Mouse (Mus musculus) embryonic facial prominence, embryonic 15.5 days (tissue): ENCODE results near the gene Exd1. TPM values are rescaled to one million over a fixed set of nuclear protein-coding genes. Genes with fewer than 3 reads are reported as not detected.
"Not testable (repeated sequence)": the region's sequence is repeated elsewhere in the genome, so short reads cannot be mapped to it uniquely, and the experiment has no call there.

Source experiments
- ATAC-seq: fragments of 200-750 bp; cut with Nextera tagmentation; 2 replicates; pipeline ENCODE4 v1.8.0; 2017; ENCODE audit warnings: low read depth, moderate TSS enrichment; ENCODE audit not compliant: insufficient number of reproducible peaks, low FRiP score, low TSS enrichment
- H3K27ac ChIP-seq: fragments of 300-500 bp; sonication (generic); replicated peaks from 2 replicates; pipeline ENCODE4 v1.5.1; 2015; ENCODE audit warnings: mild to moderate bottlenecking, inconsistent platforms
- H3K27me3 ChIP-seq: fragments of 300-500 bp; sonication (generic); 2 replicates; pipeline ENCODE4 v1.6.1; 2015; ENCODE audit warnings: inconsistent platforms
- H3K36me3 ChIP-seq: fragments of 300-500 bp; sonication (generic); 2 replicates; pipeline ENCODE4 v1.6.1; 2015; ENCODE audit warnings: mild to moderate bottlenecking, inconsistent platforms
- H3K4me1 ChIP-seq: fragments of 300-500 bp; sonication (generic); 2 replicates; pipeline ENCODE4 v1.6.1; 2015; ENCODE audit warnings: inconsistent platforms
- H3K4me2 ChIP-seq: fragments of 300-500 bp; sonication (generic); replicated peaks from 2 replicates; pipeline ENCODE4 v1.6.1; 2015; ENCODE audit warnings: mild to moderate bottlenecking, inconsistent platforms
- H3K4me3 ChIP-seq: fragments of 300-500 bp; sonication (generic); replicated peaks from 2 replicates; pipeline ENCODE4 v1.5.1; 2015; ENCODE audit warnings: mild to moderate bottlenecking, inconsistent platforms
- H3K9ac ChIP-seq: fragments of 300-500 bp; sonication (generic); 2 replicates; pipeline ENCODE4 v1.6.1; 2015; ENCODE audit warnings: inconsistent platforms
- H3K9me3 ChIP-seq: fragments of 300-500 bp; sonication (generic); replicated peaks from 2 replicates; pipeline ENCODE4 v1.6.1; 2016; ENCODE audit warnings: inconsistent platforms
- WGBS: fragments of 180-500 bp; shearing (Covaris S2); methylation state at CpG from one replicate; pipeline ENCODE4 v1.1.7; 2015; 5-methylcytosine and 5-hydroxymethylcytosine counted together
- polyA plus RNA-seq: library from polyadenylated mRNA; unstranded; fragments of >200 nt; fragmentation: Nextera tagmentation; extraction: Ambion mirVana; gene quantifications from 2 replicates; pipeline ENCODE4 v1.2.1, GENCODE M21; 2015

Gene Exd1
- polyA plus RNA-seq, 1 experiment from 2014 or later: 0.29 TPM

- Histone ChIP-seq H3K27me3 (no peaks in the 10 kb centered on the region), H3K9me3 (no peaks in the 10 kb centered on the region), H3K4me2 (no peak overlapping the region), H3K4me1 (no peaks in the 10 kb centered on the region), H3K27ac (no peak overlapping the region), H3K4me3 (no peak overlapping the region), H3K9ac (no peak overlapping the region), H3K36me3 (no peaks in the 10 kb centered on the region)
- ATAC-seq: no peak
- WGBS: 83% methylated on average over 9 of the region's 9 CpGs
Measured at GRCm38 (mm10) chr2:119538802-119539201, 8.6 kb downstream of the Exd1 start.

GRCm38 (mm10) chr2:119525422-119525821 is 22.0 kb downstream of the Exd1 start:
- ATAC-seq: no peak
- Histone ChIP-seq H3K4me2 (no peak overlapping the region), H3K27ac (no peak overlapping the region), H3K4me3 (no peak overlapping the region), H3K9ac (no peak overlapping the region), H3K4me1 (no peaks in the 10 kb centered on the region), H3K9me3 (no peaks in the 10 kb centered on the region), H3K27me3 (no peaks in the 10 kb centered on the region), H3K36me3 (no peaks in the 10 kb centered on the region)
- WGBS: 39% methylated on average over 4 of the region's 4 CpGs

- 79% methylated on average over 4 of the region's 4 CpGs for WGBS
- no peak for ATAC-seq
- H3K9ac ChIP-seq: no peak overlapping the region
- no peak overlapping the region for H3K27ac ChIP-seq
- no peaks in the 10 kb centered on the region for H3K36me3 ChIP-seq
- no peak overlapping the region for H3K4me3 ChIP-seq
- no peaks in the 10 kb centered on the region for H3K27me3 ChIP-seq
- no peaks in the 10 kb centered on the region for H3K4me1 ChIP-seq
- H3K9me3 ChIP-seq: no peaks in the 10 kb centered on the region
- no peak overlapping the region for H3K4me2 ChIP-seq
Measured at GRCm38 (mm10) chr2:119523836-119524235, 23.6 kb downstream of the Exd1 start.

- H3K27me3 ChIP-seq: no peaks in the 10 kb centered on the region
- no peak overlapping the region for H3K9ac ChIP-seq
- no peaks in the 10 kb centered on the region for H3K4me1 ChIP-seq
- 65% methylated on average over 7 of the region's 7 CpGs for WGBS
- no peak for ATAC-seq
- no peak overlapping the region for H3K27ac ChIP-seq
- no peaks in the 10 kb centered on the region for H3K36me3 ChIP-seq
- H3K4me2 ChIP-seq: no peak overlapping the region
- H3K9me3 ChIP-seq: no peaks in the 10 kb centered on the region
- no peak overlapping the region for H3K4me3 ChIP-seq
Measured at GRCm38 (mm10) chr2:119520550-119520949, 26.9 kb downstream of the Exd1 start.

- no peak for ATAC-seq
- WGBS: 42% methylated on average over 5 of the region's 5 CpGs
- H3K9me3 ChIP-seq: no peaks in the 10 kb centered on the region
Measured at GRCm38 (mm10) chr2:119516811-119517210, 30.6 kb downstream of the Exd1 start.

GRCm38 (mm10) chr2:119514026-119514522 is 33.4 kb downstream of the Exd1 start:
- H3K4me2 ChIP-seq: no peak overlapping the region
- no peaks in the 10 kb centered on the region for H3K36me3 ChIP-seq
- no peak for ATAC-seq
- no peaks in the 10 kb centered on the region for H3K9me3 ChIP-seq
- no peaks in the 10 kb centered on the region for H3K4me1 ChIP-seq
- H3K4me3 ChIP-seq: no peak overlapping the region
- 72% methylated on average over 3 of the region's 3 CpGs for WGBS
- no peak overlapping the region for H3K27ac ChIP-seq
- no peaks in the 10 kb centered on the region for H3K27me3 ChIP-seq
- H3K9ac ChIP-seq: no peak overlapping the region

More at GRCm38 (mm10) chr2:119516811-119517210, 30.6 kb downstream of the Exd1 start:
- no peaks in the 10 kb centered on the region for H3K36me3 ChIP-seq
- H3K27me3 ChIP-seq: no peaks in the 10 kb centered on the region
- no peak overlapping the region for H3K4me2 ChIP-seq
- H3K9ac ChIP-seq: no peak overlapping the region
- no peak overlapping the region for H3K4me3 ChIP-seq
- no peak overlapping the region for H3K27ac ChIP-seq
- no peaks in the 10 kb centered on the region for H3K4me1 ChIP-seq

GRCm38 (mm10) chr2:119512292-119512691 is 35.1 kb downstream of the Exd1 start:
- Histone ChIP-seq H3K9ac (no peak overlapping the region), H3K9me3 (no peaks in the 10 kb centered on the region), H3K27ac (no peak overlapping the region), H3K4me1 (no peaks in the 10 kb centered on the region), H3K36me3 (no peaks in the 10 kb centered on the region), H3K4me3 (no peak overlapping the region), H3K4me2 (no peak overlapping the region), H3K27me3 (no peaks in the 10 kb centered on the region)
- WGBS: 80% methylated on average over 3 of the region's 3 CpGs
- no peak for ATAC-seq

- WGBS: 79% methylated on average over 2 of the region's 2 CpGs
- H3K9ac ChIP-seq: no peak overlapping the region
- no peaks in the 10 kb centered on the region for H3K36me3 ChIP-seq
- no peaks in the 10 kb centered on the region for H3K27me3 ChIP-seq
- H3K4me3 ChIP-seq: no peak overlapping the region
- H3K4me1 ChIP-seq: no peaks in the 10 kb centered on the region
- H3K9me3 ChIP-seq: no peaks in the 10 kb centered on the region
- H3K27ac ChIP-seq: no peak overlapping the region
- H3K4me2 ChIP-seq: no peak overlapping the region
- ATAC-seq: no peak
Measured at GRCm38 (mm10) chr2:119510856-119511255, 36.6 kb downstream of the Exd1 start.

- not testable (repeated sequence) for H3K4me3 ChIP-seq, H3K4me1 ChIP-seq, H3K9me3 ChIP-seq, H3K4me2 ChIP-seq, H3K9ac ChIP-seq, H3K27ac ChIP-seq, ATAC-seq, H3K36me3 ChIP-seq, H3K27me3 ChIP-seq
- WGBS: 62% methylated on average over 7 of the region's 7 CpGs
Measured at GRCm38 (mm10) chr2:119508518-119508917, 38.9 kb downstream of the Exd1 start.

- no peak for ATAC-seq
- Histone ChIP-seq H3K9me3 (no peaks in the 10 kb centered on the region), H3K4me3 (no peak overlapping the region), H3K27me3 (no peaks in the 10 kb centered on the region), H3K4me2 (no peak overlapping the region), H3K9ac (no peak overlapping the region), H3K4me1 (no peaks in the 10 kb centered on the region), H3K27ac (no peak overlapping the region), H3K36me3 (no peaks in the 10 kb centered on the region)
Measured at GRCm38 (mm10) chr2:119507108-119507507, 40.3 kb downstream of the Exd1 start.

- Histone ChIP-seq H3K4me3 (no peak overlapping the region), H3K4me1 (no peaks in the 10 kb centered on the region), H3K9ac (no peak overlapping the region), H3K4me2 (no peak overlapping the region), H3K9me3 (no peaks in the 10 kb centered on the region), H3K27ac (no peak overlapping the region), H3K27me3 (no peaks in the 10 kb centered on the region), H3K36me3 (no peaks in the 10 kb centered on the region)
- ATAC-seq: no peak
- 74% methylated on average over 2 of the region's 2 CpGs for WGBS
Measured at GRCm38 (mm10) chr2:119500965-119501652, 46.3 kb downstream of the Exd1 start.

- no peak overlapping the region for H3K9ac ChIP-seq
- H3K4me1 ChIP-seq: no peaks in the 10 kb centered on the region
- no peaks in the 10 kb centered on the region for H3K36me3 ChIP-seq
- WGBS: 84% methylated on average over 2 of the region's 2 CpGs
- ATAC-seq: no peak
- no peak overlapping the region for H3K4me2 ChIP-seq
- no peak overlapping the region for H3K4me3 ChIP-seq
- no peak overlapping the region for H3K27ac ChIP-seq
- no peaks in the 10 kb centered on the region for H3K27me3 ChIP-seq
- H3K9me3 ChIP-seq: no peaks in the 10 kb centered on the region
Measured at GRCm38 (mm10) chr2:119498859-119499258, 48.6 kb downstream of the Exd1 start.
